Mouse (Mus musculus): ENCODE results near the gene Cyp1a1.

DNA sequence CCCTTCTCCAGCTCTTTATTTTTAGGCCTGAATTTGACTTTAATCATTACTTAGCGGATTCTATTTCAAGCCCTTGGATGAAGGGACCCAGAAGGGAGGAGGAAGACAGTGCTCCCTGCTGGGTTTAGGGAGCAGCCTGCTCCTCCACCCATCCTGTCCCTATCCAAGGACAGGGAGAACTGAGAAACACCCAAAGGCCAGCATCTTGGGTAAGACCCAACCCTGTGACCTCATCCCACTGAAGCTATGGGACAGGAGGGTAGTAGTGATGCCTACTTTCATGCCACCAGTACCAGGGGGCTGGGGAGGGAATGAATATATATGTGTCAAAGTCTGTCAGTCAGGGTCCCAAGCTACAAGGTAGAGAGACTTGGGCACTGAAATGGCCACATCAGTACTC lies 46.7 kb upstream of the Cyp1a1 start:
- TF ChIP-seq POLR2A (IDR thresholded peaks at IDR 0.05; ENCODE audit: insufficient read depth, low read depth, low read length), result no peak
- no peak for TF ChIP-seq CTCF (IDR thresholded peaks at IDR 0.05)
- TF ChIP-seq EP300 (IDR thresholded peaks at IDR 0.05; ENCODE audit: insufficient read depth, low read depth, low read length), result no peak
